Mouse (Mus musculus) right cerebral cortex, postnatal 36 days (tissue): ENCODE measurements around the gene Ldb1.
A peak's percentile ranks its signal among the peaks of the same experiment; 100 is the strongest.

ENCODE experiments used
- DNase-seq, 2 experiments: peaks; one replicate each; pipeline ENCODE4 v3.0.0; 2022; ENCODE audit warnings: low spot score in 2 of 2, mixed read lengths in 1 of 2

Gene Ldb1

GRCm38 (mm10) chr19:46044271-46044992 is 582 bp downstream of the Ldb1 start, which contains the start of gene Pprc1:
Gene Pprc1, plus strand, starts transcription at chr19:46044886.
- no peak for DNase-seq

- no peak for DNase-seq
Observed at GRCm38 (mm10) chr19:46043380-46043779, 1.6 kb downstream of the Ldb1 start.

GRCm38 (mm10) chr19:46042476-46043011 is 2.5 kb downstream of the Ldb1 start:
- DNase-seq: peak; percentile 62 to 63

- DNase-seq: peak; percentile 67 to 73
Observed at GRCm38 (mm10) chr19:46041933-46042475, 3.0 kb downstream of the Ldb1 start.

GRCm38 (mm10) chr19:46041299-46041932 is 3.6 kb downstream of the Ldb1 start:
- DNase-seq: no peak

- DNase-seq: no peak
Observed at GRCm38 (mm10) chr19:46040149-46040902, 4.7 kb downstream of the Ldb1 start.

GRCm38 (mm10) chr19:46039478-46039877 is 5.5 kb downstream of the Ldb1 start:
- peak; percentile 76 to 78 for DNase-seq

- no peak for DNase-seq
Observed at GRCm38 (mm10) chr19:46038851-46039260, 6.2 kb downstream of the Ldb1 start.

GRCm38 (mm10) chr19:46037925-46038850 is 6.8 kb downstream of the Ldb1 start:
- DNase-seq: no peak

GRCm38 (mm10) chr19:46037243-46037924 is 7.6 kb downstream of the Ldb1 start:
- DNase-seq: no peak

- DNase-seq: no peak
Observed at GRCm38 (mm10) chr19:46036477-46037242, 8.4 kb downstream of the Ldb1 start.

GRCm38 (mm10) chr19:46035971-46036370 is 9.0 kb downstream of the Ldb1 start:
- DNase-seq: no peak

GRCm38 (mm10) chr19:46033911-46034310 is 11.1 kb downstream of the Ldb1 start:
- DNase-seq: no peak

GRCm38 (mm10) chr19:46032731-46033510 is 12.1 kb downstream of the Ldb1 start:
- DNase-seq: peak in 1 of 2 experiments; percentile 68

GRCm38 (mm10) chr19:46031689-46032432 is 13.2 kb downstream of the Ldb1 start:
- no peak for DNase-seq

- no peak for DNase-seq
Observed at GRCm38 (mm10) chr19:46030196-46030983, 14.6 kb downstream of the Ldb1 start.

GRCm38 (mm10) chr19:46029652-46030051 is 15.4 kb downstream of the Ldb1 start:
- DNase-seq: no peak
